Mouse (Mus musculus) WW6 (cell line): ENCODE data around the gene Stac2.

Source experiments
- DNase-seq: peaks from one replicate; pipeline ENCODE4 v3.0.0-alpha.2; 2013; ENCODE audit warnings: low read depth, low spot score

The Stac2 gene

GRCm38 (mm10) chr11:97998074-97998793 lies 55.0 kb downstream of the Stac2 start:
- DNase-seq, result no peak

- DNase-seq, result no peak
Measured at GRCm38 (mm10) chr11:97997387-97997960, 55.8 kb downstream of the Stac2 start.

- DNase-seq, result no peak
Measured at GRCm38 (mm10) chr11:97996691-97997090, 56.6 kb downstream of the Stac2 start.

- no peak for DNase-seq
Measured at GRCm38 (mm10) chr11:97995564-97996288, 57.5 kb downstream of the Stac2 start, which contains the start of gene Arl5c. Gene Arl5c (minus strand): TSS chr11:97996181.

GRCm38 (mm10) chr11:97994539-97995100 lies 58.6 kb downstream of the Stac2 start:
- DNase-seq, result peak; percentile 90

GRCm38 (mm10) chr11:97988530-97989096 lies 64.6 kb downstream of the Stac2 start:
- DNase-seq, result peak; percentile 73

GRCm38 (mm10) chr11:97987551-97988526 lies 65.4 kb downstream of the Stac2 start:
- DNase-seq, result peak; percentile 98

- no peak for DNase-seq
Measured at GRCm38 (mm10) chr11:97986738-97987465, 66.4 kb downstream of the Stac2 start.
